Mouse (Mus musculus): ENCODE results near the gene Blzf1.

GRCm38 (mm10) chr1:164250391-164251150, 56.7 kb downstream of the Blzf1 start:
- TF ChIP-seq CTCF (IDR thresholded peaks at IDR 0.05; ENCODE audit: low read depth), result no peak
- no peak for TF ChIP-seq EP300 (optimal IDR thresholded peaks at IDR 0.05)

Measured in stomach, postnatal 0 days (tissue).